Comparison of ENCODE assay signal across 29 mouse cellular contexts in the genomic region with DNA sequence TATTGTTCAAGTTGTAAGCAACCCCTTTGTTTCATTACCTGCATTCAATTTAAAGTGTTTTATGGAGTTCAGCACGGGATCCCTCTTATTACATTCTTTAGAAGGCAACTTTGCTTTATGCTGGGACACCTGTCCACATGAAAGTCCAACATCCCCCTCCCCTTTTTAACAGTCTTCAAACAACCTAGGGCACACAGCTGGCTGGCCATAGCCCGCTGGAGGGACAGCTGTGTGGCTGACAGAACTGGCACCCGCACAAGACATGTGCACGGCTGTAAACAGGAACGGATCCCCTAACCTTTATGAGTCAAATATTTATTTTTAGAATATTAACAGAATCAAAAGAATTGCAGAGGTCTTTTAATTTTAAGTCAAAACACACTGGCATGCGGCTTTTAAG.
A peak's percentile ranks its signal among the peaks of the same experiment; 100 is the strongest.
DNase-seq lines count a peak whose midpoint lies in the region; ATAC-seq and TF ChIP-seq lines count a peak whose summit lies in the region.
"Had no signal": no experiment of that assay in that cellular context is flagged by ENCODE, and none has a peak within 500 bp of the region (broad histone marks: within the 10 kb centered on the region; RNA-seq: fewer than 3 reads in every experiment).

No protein-coding gene starts in this region.

- peak; percentile 26 for DNase-seq in gastrocnemius, adult 2 months
- no peak for DNase-seq in gastrocnemius, adult 8-10 months (ENCODE audit: low spot score in 2 of 2)
- DNase-seq in A20 (ENCODE audit: low read depth, low spot score): peak; percentile 89
- peak; percentile 36 for DNase-seq in lung, postnatal 0 days (ENCODE audit: low spot score)
- peak; percentile 24 to 69 for DNase-seq in lung, postnatal 4 days
- DNase-seq in cerebellum, adult 9-10 months: no peak
- no peak for DNase-seq in embryonic facial prominence, embryonic 10.5 days (ENCODE audit: low spot score)
- DNase-seq: adrenal gland, postnatal 25 days; cerebellum, adult 2 months; cerebellum, postnatal 36 days; embryo, embryonic 11 days; gastrocnemius, postnatal 10 days; heart, postnatal 4 days; kidney, adult 9 months; kidney, postnatal 10 days; layer of hippocampus, postnatal 36 days; left cerebral cortex, postnatal 4 days; retina, postnatal 1 day; right cerebral cortex, postnatal 25 days; thymus, postnatal 14 days had no signal

- peak; percentile 48; the same call in 1 of the 2 replicates for ATAC-seq in lung, postnatal 0 days
- ATAC-seq: forebrain, embryonic 15.5 days; intestine, postnatal 0 days; midbrain, embryonic 13.5 days had no signal

- no peak overlapping the region for H3K9ac ChIP-seq in lung, postnatal 0 days (replicated peaks; ENCODE audit: low read depth)
- H3K9ac ChIP-seq: embryonic facial prominence, embryonic 13.5 days; forebrain, embryonic 15.5 days; hindbrain, embryonic 14.5 days; liver, embryonic 15.5 days; midbrain, embryonic 13.5 days had no signal

- intact Hi-C loops in gastrocnemius, adult 2 months (cut with DNase I): loop anchor here (10.0 kb wide), 1 partner anchor 411 kb away; no protein-coding TSS in a partner anchor

- H3K27me3 ChIP-seq in lung, postnatal 0 days (replicated peaks; ENCODE audit: insufficient read depth, low read length): no peaks in the 10 kb centered on the region
- H3K27me3 ChIP-seq in embryonic facial prominence, embryonic 10.5 days (replicated peaks; ENCODE audit: low read depth, poor library complexity, severe bottlenecking): 0 out of 2 replicates have a peak, but pooled peaks cover 4% of the 10 kb centered on the region
- H3K27me3 ChIP-seq: forebrain, embryonic 15.5 days; liver, embryonic 15.5 days; midbrain, embryonic 13.5 days had no signal

- no peaks in the 10 kb centered on the region for H3K9me3 ChIP-seq in lung, postnatal 0 days (ENCODE audit: low read length)
- H3K9me3 ChIP-seq in embryonic facial prominence, embryonic 10.5 days: no peaks in the 10 kb centered on the region
- H3K9me3 ChIP-seq: embryonic facial prominence, embryonic 13.5 days; forebrain, embryonic 10.5 days; forebrain, embryonic 15.5 days; liver, embryonic 15.5 days; midbrain, embryonic 13.5 days had no signal

- TF ChIP-seq EP300 in lung, postnatal 0 days (IDR thresholded peaks at IDR 0.05): no peak

- no peak overlapping the region for H3K4me3 ChIP-seq in gastrocnemius, adult 2 months
- no peak overlapping the region for H3K4me3 ChIP-seq in lung, postnatal 0 days (ENCODE audit: low read depth, low read length)
- no peak overlapping the region for H3K4me3 ChIP-seq in embryonic facial prominence, embryonic 10.5 days
- H3K4me3 ChIP-seq: embryonic facial prominence, embryonic 13.5 days; forebrain, embryonic 10.5 days; forebrain, embryonic 15.5 days; liver, embryonic 15.5 days; midbrain, embryonic 13.5 days had no signal

- no peak overlapping the region for H3K4me2 ChIP-seq in lung, postnatal 0 days (replicated peaks; ENCODE audit: low read depth, low read length)
- H3K4me2 ChIP-seq: embryonic facial prominence, embryonic 13.5 days; forebrain, embryonic 15.5 days; heart, embryonic 11.5 days; hindbrain, embryonic 14.5 days; liver, embryonic 15.5 days; midbrain, embryonic 13.5 days had no signal

- 40% methylated on average over 6 of the region's 6 CpGs for WGBS in lung, postnatal 0 days
- WGBS in embryonic facial prominence, embryonic 10.5 days: 82% methylated on average over 6 of the region's 6 CpGs

- no peaks in the 10 kb centered on the region for H3K4me1 ChIP-seq in lung, postnatal 0 days (ENCODE audit: insufficient read depth, low read depth, low read length)
- H3K4me1 ChIP-seq in embryonic facial prominence, embryonic 10.5 days: no peaks in the 10 kb centered on the region
- H3K4me1 ChIP-seq: embryonic facial prominence, embryonic 13.5 days; forebrain, embryonic 10.5 days; forebrain, embryonic 15.5 days; liver, embryonic 15.5 days; midbrain, embryonic 13.5 days had no signal

- no peak overlapping the region for H3K27ac ChIP-seq in gastrocnemius, adult 2 months
- no peak overlapping the region for H3K27ac ChIP-seq in lung, postnatal 0 days (ENCODE audit: low read length)
- H3K27ac ChIP-seq in embryonic facial prominence, embryonic 10.5 days (replicated peaks): no peak overlapping the region
- H3K27ac ChIP-seq: embryonic facial prominence, embryonic 13.5 days; forebrain, embryonic 10.5 days; forebrain, embryonic 15.5 days; hindbrain, embryonic 14.5 days; liver, embryonic 15.5 days; macrophage; midbrain, embryonic 13.5 days had no signal

- no peak for TF ChIP-seq CTCF in gastrocnemius, adult 2 months (IDR thresholded peaks at IDR 0.05)
- no peak for TF ChIP-seq CTCF in lung, postnatal 0 days (IDR thresholded peaks at IDR 0.05)

- no peaks in the 10 kb centered on the region for H3K36me3 ChIP-seq in lung, postnatal 0 days (ENCODE audit: insufficient read depth, low read length)
- no peaks in the 10 kb centered on the region for H3K36me3 ChIP-seq in embryonic facial prominence, embryonic 10.5 days (replicated peaks)
- H3K36me3 ChIP-seq: embryonic facial prominence, embryonic 13.5 days; forebrain, embryonic 10.5 days; forebrain, embryonic 15.5 days; liver, embryonic 15.5 days; midbrain, embryonic 13.5 days had no signal

Comparison
In these comparisons a context has a peak if more than half of its experiments do, and no peak if none do; other contexts are left out.
1. DNase-seq: peak in gastrocnemius, adult 2 months (single experiment), A20 (single experiment), lung, postnatal 0 days (single experiment) and lung, postnatal 4 days (2 of 2); none in gastrocnemius, adult 8-10 months (0 of 2), cerebellum, adult 9-10 months (single experiment) and embryonic facial prominence, embryonic 10.5 days (single experiment).